Mouse (Mus musculus): ENCODE measurements around the gene Clec10a.
A peak's percentile ranks its signal among the peaks of the same experiment; 100 is the strongest.

The Clec10a gene

GRCm38 (mm10) chr11:70207283-70207682, 51.3 kb downstream of the Clec10a start:
- no peaks in the 10 kb centered on the region for H3K9me3 ChIP-seq (ENCODE audit: low read length)
- no peak for TF ChIP-seq POU5F1 (IDR thresholded peaks at IDR 0.05; ENCODE audit: borderline replicate concordance, low read length)
- no peak for TF ChIP-seq NANOG (IDR thresholded peaks at IDR 0.05; ENCODE audit: borderline replicate concordance, low read length)
- TF ChIP-seq CTCF (conservative IDR thresholded peaks at IDR 0.05; ENCODE audit: low read length), result no peak
- peaks cover 9% of the 10 kb centered on the region for H3K27me3 ChIP-seq (ENCODE audit: insufficient read depth, low read length)
- H3K4me3 ChIP-seq (replicated peaks; ENCODE audit: low read length), result no peak overlapping the region
- peaks cover 22% of the 10 kb centered on the region; the same call in 1 of the 2 replicates for H3K4me1 ChIP-seq (replicated peaks; ENCODE audit: low read depth, low read length)
- no peaks in the 10 kb centered on the region for H3K36me3 ChIP-seq (ENCODE audit: insufficient read depth, low read length)

- H3K4me1 ChIP-seq (replicated peaks; ENCODE audit: low read depth, low read length), result peaks cover 28% of the 10 kb centered on the region; the same call in 1 of the 2 replicates
- H3K36me3 ChIP-seq (ENCODE audit: insufficient read depth, low read length), result no peaks in the 10 kb centered on the region
- TF ChIP-seq CTCF (conservative IDR thresholded peaks at IDR 0.05; ENCODE audit: low read length) (no peak), NANOG (IDR thresholded peaks at IDR 0.05; ENCODE audit: borderline replicate concordance, low read length) (no peak), POU5F1 (IDR thresholded peaks at IDR 0.05; ENCODE audit: borderline replicate concordance, low read length) (no peak)
- peaks cover 25% of the 10 kb centered on the region for H3K27me3 ChIP-seq (ENCODE audit: insufficient read depth, low read length)
- H3K4me3 ChIP-seq (replicated peaks; ENCODE audit: low read length), result 0 out of 2 replicates have a peak overlapping the region, but pooled peaks have one; percentile 13
- no peaks in the 10 kb centered on the region for H3K9me3 ChIP-seq (ENCODE audit: low read length)
Observed at GRCm38 (mm10) chr11:70208778-70209388, 52.9 kb downstream of the Clec10a start.

DNA sequence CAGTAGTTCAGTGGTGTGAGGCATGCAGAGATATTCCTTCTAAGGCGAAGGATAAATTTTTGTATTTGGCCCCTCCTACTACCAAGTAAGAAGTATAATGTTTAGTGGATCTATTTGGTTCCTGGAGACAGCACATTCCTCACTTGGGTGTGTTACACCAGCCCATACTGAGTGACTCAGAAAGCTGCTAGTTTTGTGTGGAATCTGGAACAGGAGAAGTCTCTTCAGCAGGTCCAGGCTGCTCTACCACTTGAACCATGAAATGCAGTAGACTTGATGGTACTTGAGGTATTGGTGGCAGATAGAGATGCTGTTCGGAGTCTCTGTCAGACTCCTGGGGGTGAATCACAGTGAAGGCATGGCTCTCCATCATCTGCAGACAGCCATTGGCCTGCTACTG, 54.7 kb downstream of the Clec10a start:
- H3K36me3 ChIP-seq (ENCODE audit: insufficient read depth, low read length), result no peaks in the 10 kb centered on the region
- H3K27me3 ChIP-seq (ENCODE audit: insufficient read depth, low read length), result peaks cover 40% of the 10 kb centered on the region
- TF ChIP-seq NANOG (IDR thresholded peaks at IDR 0.05; ENCODE audit: borderline replicate concordance, low read length) (no peak), CTCF (conservative IDR thresholded peaks at IDR 0.05; ENCODE audit: low read length) (no peak), POU5F1 (IDR thresholded peaks at IDR 0.05; ENCODE audit: borderline replicate concordance, low read length) (no peak)
- no peak overlapping the region for H3K4me3 ChIP-seq (replicated peaks; ENCODE audit: low read length)
- H3K9me3 ChIP-seq (ENCODE audit: low read length), result no peaks in the 10 kb centered on the region
- peaks cover 46% of the 10 kb centered on the region for H3K4me1 ChIP-seq (replicated peaks; ENCODE audit: low read depth, low read length)

DNA sequence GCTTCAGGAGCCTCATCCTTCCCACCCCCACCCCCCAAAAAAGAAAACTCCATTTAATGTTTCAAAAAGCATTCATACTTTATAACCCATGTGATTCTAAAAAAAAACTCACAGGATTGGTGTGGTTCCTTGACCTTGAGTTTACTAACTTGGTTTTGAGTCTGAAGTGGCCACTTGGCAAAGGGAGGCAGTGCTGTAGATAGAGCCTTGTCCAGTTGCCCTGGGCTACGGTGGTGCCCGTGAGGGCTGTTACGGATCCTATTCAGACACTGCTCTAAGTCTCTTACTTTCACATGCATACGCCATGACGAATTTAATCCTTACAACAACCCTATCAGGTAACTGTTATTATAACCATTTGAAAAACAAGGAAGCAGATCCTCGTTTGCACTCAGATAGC, 56.0 kb downstream of the Clec10a start:
- Histone ChIP-seq H3K27me3 (ENCODE audit: insufficient read depth, low read length) (peaks cover 48% of the 10 kb centered on the region), H3K9me3 (ENCODE audit: low read length) (no peaks in the 10 kb centered on the region), H3K4me3 (replicated peaks; ENCODE audit: low read length) (no peak overlapping the region), H3K36me3 (ENCODE audit: insufficient read depth, low read length) (peaks cover 6% of the 10 kb centered on the region), H3K4me1 (replicated peaks; ENCODE audit: low read depth, low read length) (peaks cover 49% of the 10 kb centered on the region)
- TF ChIP-seq POU5F1 (IDR thresholded peaks at IDR 0.05; ENCODE audit: borderline replicate concordance, low read length) (no peak), CTCF (conservative IDR thresholded peaks at IDR 0.05; ENCODE audit: low read length) (no peak)

GRCm38 (mm10) chr11:70212423-70212822, 56.4 kb downstream of the Clec10a start, which contains the start of gene Slc16a11:
TSS of gene Slc16a11 (plus strand) at chr11:70212752.
- peaks cover 49% of the 10 kb centered on the region for H3K4me1 ChIP-seq (replicated peaks; ENCODE audit: low read depth, low read length)
- H3K36me3 ChIP-seq (ENCODE audit: insufficient read depth, low read length), result peaks cover 10% of the 10 kb centered on the region
- no peaks in the 10 kb centered on the region for H3K9me3 ChIP-seq (ENCODE audit: low read length)
- peak within 1 kb of the TSS; percentile 74 for H3K4me3 ChIP-seq (replicated peaks; ENCODE audit: low read length)
- H3K27me3 ChIP-seq (ENCODE audit: insufficient read depth, low read length), result peaks cover 52% of the 10 kb centered on the region
- TF ChIP-seq NANOG (IDR thresholded peaks at IDR 0.05; ENCODE audit: borderline replicate concordance, low read length) (no peak), CTCF (conservative IDR thresholded peaks at IDR 0.05; ENCODE audit: low read length) (no peak), POU5F1 (IDR thresholded peaks at IDR 0.05; ENCODE audit: borderline replicate concordance, low read length) (no peak)

DNA sequence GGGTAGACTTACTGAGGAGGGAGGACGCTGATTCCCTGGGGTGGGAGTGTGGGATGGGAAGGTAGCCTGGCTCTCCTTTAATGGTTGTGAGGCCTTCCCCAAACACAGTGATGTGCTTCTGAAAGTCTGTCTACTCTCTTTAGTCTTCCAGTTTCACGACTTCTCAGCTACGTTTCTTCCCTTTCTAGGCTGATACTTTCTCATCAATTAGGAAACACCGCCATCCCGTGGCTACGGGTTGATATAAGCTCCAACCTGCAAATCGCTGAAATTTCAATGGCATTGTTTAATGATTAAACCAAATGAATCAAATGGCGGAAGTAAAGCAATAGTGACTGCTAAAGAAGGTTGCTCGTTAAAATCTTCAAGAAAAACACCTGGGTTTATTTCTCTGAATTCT, 56.9 kb downstream of the Clec10a start:
- H3K36me3 ChIP-seq (ENCODE audit: insufficient read depth, low read length), result peaks cover 15% of the 10 kb centered on the region
- peaks cover 57% of the 10 kb centered on the region for H3K27me3 ChIP-seq (ENCODE audit: insufficient read depth, low read length)
- H3K4me1 ChIP-seq (replicated peaks; ENCODE audit: low read depth, low read length), result peaks cover 49% of the 10 kb centered on the region
- H3K4me3 ChIP-seq (replicated peaks; ENCODE audit: low read length), result no peak overlapping the region
- no peaks in the 10 kb centered on the region for H3K9me3 ChIP-seq (ENCODE audit: low read length)
- no peak for TF ChIP-seq POU5F1 (IDR thresholded peaks at IDR 0.05; ENCODE audit: borderline replicate concordance, low read length)
- peak; percentile 35 for TF ChIP-seq CTCF (conservative IDR thresholded peaks at IDR 0.05; ENCODE audit: low read length)

DNA sequence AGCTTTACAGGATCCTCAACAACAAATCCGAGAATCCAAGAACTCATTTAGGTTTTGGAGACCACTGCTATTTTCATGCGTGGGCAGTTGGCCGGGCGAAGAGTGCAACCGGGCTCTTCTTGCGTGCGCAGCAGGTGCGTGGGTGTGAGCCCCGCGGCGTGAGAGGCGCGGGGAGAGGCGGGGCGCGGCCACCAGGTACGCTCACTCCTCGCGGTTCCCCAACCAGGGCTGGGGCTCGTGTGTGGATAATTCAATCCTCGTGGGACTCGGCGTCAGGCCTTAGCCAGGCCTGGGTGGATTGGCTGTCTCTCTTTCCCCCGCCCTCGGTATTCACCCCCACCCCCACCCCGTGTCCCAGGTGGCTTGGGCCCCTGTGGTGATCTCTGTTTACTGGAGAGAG, 57.7 kb downstream of the Clec10a start:
- H3K27me3 ChIP-seq (ENCODE audit: insufficient read depth, low read length), result peaks cover 64% of the 10 kb centered on the region
- H3K36me3 ChIP-seq (ENCODE audit: insufficient read depth, low read length), result peaks cover 24% of the 10 kb centered on the region
- H3K4me3 ChIP-seq (replicated peaks; ENCODE audit: low read length), result peak overlapping the region; percentile 74
- TF ChIP-seq NANOG (IDR thresholded peaks at IDR 0.05; ENCODE audit: borderline replicate concordance, low read length) (no peak), POU5F1 (IDR thresholded peaks at IDR 0.05; ENCODE audit: borderline replicate concordance, low read length) (no peak), CTCF (conservative IDR thresholded peaks at IDR 0.05; ENCODE audit: low read length) (no peak)
- no peaks in the 10 kb centered on the region for H3K9me3 ChIP-seq (ENCODE audit: low read length)
- H3K4me1 ChIP-seq (replicated peaks; ENCODE audit: low read depth, low read length), result peaks cover 47% of the 10 kb centered on the region

DNA sequence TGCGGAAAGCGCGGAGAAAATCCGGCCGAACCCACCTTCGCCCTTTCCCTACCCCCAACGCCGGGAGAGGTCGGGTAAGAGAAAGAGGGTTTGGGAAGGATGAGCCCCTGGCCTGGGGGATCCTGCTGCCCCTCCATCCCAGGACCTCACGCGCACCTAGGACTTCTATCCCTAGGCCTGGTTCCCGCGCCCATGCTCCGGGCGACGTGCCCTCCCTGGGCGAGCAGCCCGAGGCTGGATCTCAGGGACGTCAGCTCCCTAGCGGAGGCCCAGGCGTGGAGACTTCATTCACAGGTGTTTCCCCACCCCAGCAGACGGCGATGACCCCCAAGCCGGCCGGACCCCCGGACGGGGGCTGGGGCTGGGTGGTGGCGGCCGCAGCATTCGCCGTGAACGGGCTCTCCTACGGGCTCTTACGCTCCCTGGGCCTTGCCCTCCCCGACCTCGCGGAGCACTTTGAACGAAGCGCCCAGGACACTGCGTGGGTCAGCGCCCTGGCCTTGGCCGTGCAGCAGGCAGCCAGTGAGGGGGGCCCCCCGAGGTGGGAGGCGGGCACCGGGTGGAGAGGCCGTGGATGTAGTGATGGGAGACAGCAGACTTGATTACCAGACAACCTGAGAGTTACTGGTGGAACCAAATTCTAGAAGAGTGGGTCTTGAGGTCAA, 58.3 kb downstream of the Clec10a start:
- Histone ChIP-seq H3K27me3 (ENCODE audit: insufficient read depth, low read length) (peaks cover 70% of the 10 kb centered on the region), H3K4me3 (replicated peaks; ENCODE audit: low read length) (peak overlapping the region; percentile 74), H3K36me3 (ENCODE audit: insufficient read depth, low read length) (peaks cover 28% of the 10 kb centered on the region), H3K4me1 (replicated peaks; ENCODE audit: low read depth, low read length) (peaks cover 47% of the 10 kb centered on the region), H3K9me3 (ENCODE audit: low read length) (no peaks in the 10 kb centered on the region)
- no peak for TF ChIP-seq POU5F1 (IDR thresholded peaks at IDR 0.05; ENCODE audit: borderline replicate concordance, low read length)
- TF ChIP-seq NANOG (IDR thresholded peaks at IDR 0.05; ENCODE audit: borderline replicate concordance, low read length), result no peak
- TF ChIP-seq CTCF (conservative IDR thresholded peaks at IDR 0.05; ENCODE audit: low read length), result no peak

All from E14TG2a.4 (cell line).